Mouse (Mus musculus): ENCODE data around the gene Gpr87. TPM values are rescaled to one million over a fixed set of nuclear protein-coding genes. Genes with fewer than 3 reads are reported as not detected.
"Not testable (repeated sequence)": the region's sequence is repeated elsewhere in the genome, so short reads cannot be mapped to it uniquely, and the experiment has no call there.

Gene Gpr87
- total RNA-seq, 2 experiments from 2014 or later: not detected

GRCm38 (mm10) chr3:59141507-59142305 is 53.2 kb downstream of the Gpr87 start:
- intact Hi-C loops (cut with DNase I): no loop called here
- no peak for DNase-seq

- DNase-seq; intact Hi-C loops (cut with DNase I): not testable (repeated sequence)
Measured at GRCm38 (mm10) chr3:59140941-59141340, 54.0 kb downstream of the Gpr87 start.

- DNase-seq: no peak
- intact Hi-C loops (cut with DNase I): no loop called here
Measured at GRCm38 (mm10) chr3:59140115-59140514, 54.8 kb downstream of the Gpr87 start.

- intact Hi-C loops (cut with DNase I): no loop called here
- DNase-seq: no peak
Measured at GRCm38 (mm10) chr3:59139651-59140051, 55.3 kb downstream of the Gpr87 start.

- DNase-seq: no peak
- intact Hi-C loops (cut with DNase I): no loop called here
Measured at GRCm38 (mm10) chr3:59138946-59139468, 55.9 kb downstream of the Gpr87 start.

- no peak for DNase-seq
- intact Hi-C loops (cut with DNase I): no loop called here
Measured at GRCm38 (mm10) chr3:59135911-59136653, 58.8 kb downstream of the Gpr87 start.

GRCm38 (mm10) chr3:59133189-59133588 is 61.7 kb downstream of the Gpr87 start:
- no peak for DNase-seq
- intact Hi-C loops (cut with DNase I): no loop called here

- intact Hi-C loops (cut with DNase I): no loop called here
- no peak for DNase-seq
Measured at GRCm38 (mm10) chr3:59131966-59132365, 62.9 kb downstream of the Gpr87 start.

- no peak for DNase-seq
- intact Hi-C loops (cut with DNase I): no loop called here
Measured at GRCm38 (mm10) chr3:59131081-59131480, 63.8 kb downstream of the Gpr87 start.

- intact Hi-C loops (cut with DNase I): no loop called here
Measured at GRCm38 (mm10) chr3:59130431-59130830, 64.5 kb downstream of the Gpr87 start.

GRCm38 (mm10) chr3:59129547-59129946 is 65.4 kb downstream of the Gpr87 start:
- DNase-seq: no peak
- intact Hi-C loops (cut with DNase I): no loop called here

More at GRCm38 (mm10) chr3:59130431-59130830, 64.5 kb downstream of the Gpr87 start:
- peak; percentile 14 to 18 for DNase-seq

Other genes starting within 250 kb of the Gpr87 start
- 10 to 100 TPM in 1 of 2 experiments, 1 to 10 TPM in 1; 9.4 to 10.1 TPM for gene Med12l, start 189.3 kb downstream of the Gpr87 start, total RNA-seq (2021)
- not detected for gene Gpr171, start 93.3 kb downstream of the Gpr87 start, total RNA-seq (2021)
- 1 to 10 TPM; 6.0 to 6.7 TPM for gene P2ry14, start 41.5 kb downstream of the Gpr87 start, total RNA-seq (2021)
- gene P2ry13, start 15.8 kb upstream of the Gpr87 start, total RNA-seq (2021): under 1 TPM; 0.69 to 0.79 TPM
- 1 to 10 TPM; 2.0 to 2.1 TPM for gene P2ry12, start 67.8 kb upstream of the Gpr87 start, total RNA-seq (2021)
- 10 to 100 TPM; 10.1 to 13.1 TPM for gene Igsf10, start 149.3 kb upstream of the Gpr87 start, total RNA-seq (2021)